In genomic region chr11:22891876-22892275, GRCm38 (mm10) we compare ENCODE assay signal across 18 mouse cellular contexts. TPM values are rescaled to one million over a fixed set of nuclear protein-coding genes. Genes with fewer than 3 reads are reported as not detected.
DNase-seq lines count a peak whose midpoint lies in the region; ATAC-seq and TF ChIP-seq lines count a peak whose summit lies in the region.
"Had no signal": no experiment of that assay in that cellular context is flagged by ENCODE, and none has a peak within 500 bp of the region (broad histone marks: within the 10 kb centered on the region; RNA-seq: fewer than 3 reads in every experiment).

No protein-coding gene starts in this region.

- H3K36me3 ChIP-seq in kidney, embryonic 14.5 days (ENCODE audit: control insufficient read depth, insufficient read depth, low read length): no peaks in the 10 kb centered on the region
- H3K36me3 ChIP-seq in liver, embryonic 15.5 days (replicated peaks): no peaks in the 10 kb centered on the region
- H3K36me3 ChIP-seq in myocyte (ENCODE audit: control insufficient read depth, insufficient read depth): no peaks in the 10 kb centered on the region
- H3K36me3 ChIP-seq: liver, embryonic 13.5 days; neural tube, embryonic 12.5 days; stomach, embryonic 15.5 days had no signal

- WGBS in kidney, embryonic 14.5 days: 85% methylated on average over 7 of the region's 7 CpGs
- WGBS in liver, embryonic 15.5 days (ENCODE audit: insufficient replicate concordance): 62% methylated on average over 7 of the region's 7 CpGs

- H3K4me2 ChIP-seq in kidney, embryonic 14.5 days (replicated peaks; ENCODE audit: low read depth, low read length): no peak overlapping the region
- H3K4me2 ChIP-seq in liver, embryonic 15.5 days: 0 out of 2 replicates have a peak overlapping the region, but pooled peaks have one; percentile 3
- H3K4me2 ChIP-seq in myocyte (ENCODE audit: low read depth): peak overlapping the region; percentile 45
- H3K4me2 ChIP-seq: liver, embryonic 13.5 days; neural tube, embryonic 12.5 days; stomach, embryonic 15.5 days had no signal

- H3K27ac ChIP-seq in kidney, embryonic 14.5 days (ENCODE audit: low read depth, low read length): no peak overlapping the region
- H3K27ac ChIP-seq in liver, embryonic 15.5 days (replicated peaks): no peak overlapping the region
- H3K27ac ChIP-seq: heart, adult 2 months; kidney, postnatal 0 days; liver, embryonic 13.5 days; neural tube, embryonic 12.5 days; stomach, embryonic 15.5 days had no signal

- no peaks in the 10 kb centered on the region for H3K27me3 ChIP-seq in kidney, embryonic 14.5 days (ENCODE audit: control insufficient read depth, insufficient read depth, low read length)
- H3K27me3 ChIP-seq in liver, embryonic 15.5 days: 0 out of 2 replicates have a peak, but pooled peaks cover 3% of the 10 kb centered on the region
- H3K27me3 ChIP-seq in myocyte (ENCODE audit: control insufficient read depth, insufficient read depth, insufficient read length): no peaks in the 10 kb centered on the region
- H3K27me3 ChIP-seq: liver, embryonic 13.5 days; neural tube, embryonic 12.5 days; stomach, embryonic 15.5 days had no signal

- H3K4me3 ChIP-seq in kidney, embryonic 14.5 days (ENCODE audit: low read length): no peak overlapping the region
- no peak overlapping the region for H3K4me3 ChIP-seq in liver, embryonic 15.5 days (replicated peaks)
- H3K4me3 ChIP-seq in myocyte: no peak overlapping the region
- H3K4me3 ChIP-seq: heart, adult 2 months; liver, embryonic 13.5 days; neural tube, embryonic 12.5 days; stomach, embryonic 15.5 days had no signal

- peak; percentile 34 to 40 for DNase-seq in kidney, adult 8-10 months
- peak; percentile 57 for DNase-seq in adrenal gland, postnatal 14 days
- DNase-seq in right cerebral cortex, postnatal 4 days: no peak
- DNase-seq in yolk sac, embryonic 10.5 days (ENCODE audit: low spot score): no peak
- DNase-seq: forebrain, postnatal 0 days; heart, postnatal 36 days; liver, embryonic 13.5 days; midbrain, embryonic 14.5 days; right cerebral cortex, adult 18-20 months; thymus, postnatal 4 days had no signal

- H3K9ac ChIP-seq in kidney, embryonic 14.5 days (ENCODE audit: low read depth, low read length): no peak overlapping the region
- no peak overlapping the region for H3K9ac ChIP-seq in liver, embryonic 15.5 days
- H3K9ac ChIP-seq: forebrain, postnatal 0 days; liver, embryonic 13.5 days; neural tube, embryonic 12.5 days; stomach, embryonic 15.5 days had no signal

- H3K4me1 ChIP-seq in kidney, embryonic 14.5 days (ENCODE audit: control insufficient read depth, insufficient read depth, low read length): no peaks in the 10 kb centered on the region
- H3K4me1 ChIP-seq in liver, embryonic 15.5 days (replicated peaks): peaks cover 8% of the 10 kb centered on the region
- H3K4me1 ChIP-seq: liver, embryonic 13.5 days; stomach, embryonic 15.5 days had no signal

- TF ChIP-seq POLR2A in myocyte (IDR thresholded peaks at IDR 0.05; ENCODE audit: insufficient read length, low read depth): no peak

- H3K9me3 ChIP-seq in kidney, embryonic 14.5 days (ENCODE audit: control insufficient read depth, low read length): no peaks in the 10 kb centered on the region
- H3K9me3 ChIP-seq in liver, embryonic 15.5 days (replicated peaks): no peaks in the 10 kb centered on the region
- H3K9me3 ChIP-seq: liver, embryonic 13.5 days; neural tube, embryonic 12.5 days; stomach, embryonic 15.5 days had no signal

- no peaks in the 10 kb centered on the region for H3K79me2 ChIP-seq in myocyte (ENCODE audit: control insufficient read depth, insufficient read depth)

- ATAC-seq in kidney, embryonic 14.5 days (ENCODE audit: low FRiP score, low TSS enrichment): no peak
- ATAC-seq in liver, embryonic 15.5 days (ENCODE audit: insufficient read depth): peak; percentile 15; the same call in 1 of the 2 replicates
- no peak for ATAC-seq in frontal cortex, adult (ENCODE audit: low TSS enrichment)
- ATAC-seq: forebrain, postnatal 0 days had no signal

- H3ac ChIP-seq in myocyte (ENCODE audit: control insufficient read depth, insufficient read length): no peak overlapping the region

TF ChIP-seq in myocyte, 11 proteins besides CTCF, POLR2A, EP300 and RAD21:
- TF ChIP-seq TCF3 (IDR thresholded peaks at IDR 0.05; ENCODE audit: insufficient read length, low read depth) (peak; percentile 17), TCF12 (IDR thresholded peaks at IDR 0.05; ENCODE audit: insufficient read depth, poor library complexity, severe bottlenecking) (no peak), E2F4 (IDR thresholded peaks at IDR 0.05; ENCODE audit: insufficient read depth) (no peak), MYOG (IDR thresholded peaks at IDR 0.05; ENCODE audit: control insufficient read depth in 1 of 3, insufficient read depth in 1 of 3, insufficient read length in 2 of 3, low read depth in 2 of 3) (peak in 2 of 3 experiments; percentile 40 to 86), CEBPB (IDR thresholded peaks at IDR 0.05; ENCODE audit: insufficient read depth, poor library complexity, severe bottlenecking) (0 out of 2 replicates have a peak, but pooled peaks have one; percentile 64), MYOD1 (IDR thresholded peaks at IDR 0.05; ENCODE audit: control insufficient read depth in 1 of 3, insufficient read length in 2 of 3, low read depth in 2 of 3) (peak in 2 of 3 experiments; percentile 58 to 65)

RNA-seq across cellular contexts. Expression of gene B3gnt2, which starts 31.1 kb away (rescaled TPM):
- 4.6 and 9.1 TPM in 2 replicates for polyA plus RNA-seq in kidney, embryonic 14.5 days (2014; fragmentation: Nextera tagmentation; extraction: Ambion mirVana)
- total RNA-seq in adrenal gland, postnatal 14 days (2021): 43.9 and 46.6 TPM in 2 replicates
- polyA plus RNA-seq in liver, embryonic 15.5 days (2015; fragmentation: Nextera tagmentation; extraction: Ambion mirVana): 5.3 TPM in 2 replicates
- 13.1 TPM for polyA plus RNA-seq in myocyte (2012; fragmentation: generic; extraction: Trizol)

Comparison
In these comparisons a context has a peak if more than half of its experiments do, and no peak if none do; other contexts are left out.
1. DNase-seq: peak in kidney, adult 8-10 months (2 of 2) and adrenal gland, postnatal 14 days (single experiment); none in right cerebral cortex, postnatal 4 days (single experiment) and yolk sac, embryonic 10.5 days (single experiment).